8 mouse cellular contexts compared by ENCODE assay signal in genomic region chr16:31429471-31430155, GRCm38 (mm10). TPM values are rescaled to one million over a fixed set of nuclear protein-coding genes. Genes with fewer than 3 reads are reported as not detected.
DNase-seq lines count a peak whose midpoint lies in the region; ATAC-seq lines count a peak whose summit lies in the region.

No protein-coding gene starts in this region.

- peak; percentile 97 for ATAC-seq in forebrain, embryonic 15.5 days (replicated peaks)
- peak; percentile 87 for ATAC-seq in liver, embryonic 16.5 days (ENCODE audit: low read depth)
- peak; percentile 97 for ATAC-seq in neural tube, embryonic 13.5 days (ENCODE audit: low read depth)

- peaks cover 5% of the 10 kb centered on the region; the same call in 1 of the 2 replicates for H3K27me3 ChIP-seq in forebrain, embryonic 15.5 days
- peaks cover 20% of the 10 kb centered on the region for H3K27me3 ChIP-seq in liver, embryonic 16.5 days (ENCODE audit: control insufficient read depth, insufficient read depth, low read depth, low read length)
- peaks cover 14% of the 10 kb centered on the region for H3K27me3 ChIP-seq in neural tube, embryonic 13.5 days

- peak overlapping the region; percentile 83 for H3K4me3 ChIP-seq in forebrain, embryonic 15.5 days
- H3K4me3 ChIP-seq in liver, embryonic 16.5 days (ENCODE audit: low read depth, low read length): peak overlapping the region; percentile 60
- peak overlapping the region; percentile 74 for H3K4me3 ChIP-seq in neural tube, embryonic 13.5 days

- DNase-seq in ES-CJ7 (ENCODE audit: low read depth, low spot score): peak; percentile 94
- DNase-seq in cerebellum, adult 18-20 months: peak; percentile 95 to 99
- peak; percentile 86 to 90 for DNase-seq in heart, postnatal 14 days
- peak; percentile 73 for DNase-seq in large intestine, adult 2 months (ENCODE audit: low read depth, low spot score)
- DNase-seq in telencephalon, adult 2 months (ENCODE audit: low read depth, low spot score): peak; percentile 98

- H3K36me3 ChIP-seq in forebrain, embryonic 15.5 days: no peaks in the 10 kb centered on the region
- H3K36me3 ChIP-seq in liver, embryonic 16.5 days (ENCODE audit: control insufficient read depth, insufficient read depth): no peaks in the 10 kb centered on the region
- no peaks in the 10 kb centered on the region for H3K36me3 ChIP-seq in neural tube, embryonic 13.5 days

- intact Hi-C loops in heart, postnatal 14 days (cut with DNase I): no loop called here

- whole genome bisulfite sequencing in forebrain, embryonic 15.5 days: under 1% methylated on average over 49 of the region's 49 CpGs
- WGBS in large intestine, adult 2 months: under 1% methylated on average over 49 of the region's 49 CpGs
- WGBS in liver, embryonic 16.5 days (ENCODE audit: insufficient replicate concordance): 2% methylated on average over 49 of the region's 49 CpGs
- under 1% methylated on average over 48 of the region's 49 CpGs for WGBS in neural tube, embryonic 13.5 days

- H3K4me1 ChIP-seq in forebrain, embryonic 15.5 days: peaks cover 42% of the 10 kb centered on the region
- peaks cover 48% of the 10 kb centered on the region for H3K4me1 ChIP-seq in liver, embryonic 16.5 days (ENCODE audit: control insufficient read depth, low read depth, low read length)
- peaks cover 46% of the 10 kb centered on the region for H3K4me1 ChIP-seq in neural tube, embryonic 13.5 days (replicated peaks)

- H3K9me3 ChIP-seq in forebrain, embryonic 15.5 days: no peaks in the 10 kb centered on the region
- no peaks in the 10 kb centered on the region for H3K9me3 ChIP-seq in liver, embryonic 16.5 days (replicated peaks; ENCODE audit: control insufficient read depth, low read length)
- no peaks in the 10 kb centered on the region for H3K9me3 ChIP-seq in neural tube, embryonic 13.5 days

- H3K9ac ChIP-seq in forebrain, embryonic 15.5 days (replicated peaks): peak overlapping the region; percentile 90
- peak overlapping the region; percentile 11; the same call in 1 of the 2 replicates for H3K9ac ChIP-seq in liver, embryonic 16.5 days (ENCODE audit: low read depth, low read length)
- H3K9ac ChIP-seq in neural tube, embryonic 13.5 days: peak overlapping the region; percentile 93

- H3K27ac ChIP-seq in forebrain, embryonic 15.5 days (replicated peaks): peak overlapping the region; percentile 94
- H3K27ac ChIP-seq in liver, embryonic 16.5 days (ENCODE audit: low read length): no peak overlapping the region
- peak overlapping the region; percentile 98 for H3K27ac ChIP-seq in neural tube, embryonic 13.5 days (replicated peaks)

- peak overlapping the region; percentile 62 for H3K4me2 ChIP-seq in forebrain, embryonic 15.5 days (replicated peaks)
- H3K4me2 ChIP-seq in liver, embryonic 16.5 days (ENCODE audit: low read depth, low read length): peak overlapping the region; percentile 84
- peak overlapping the region; percentile 77 for H3K4me2 ChIP-seq in neural tube, embryonic 13.5 days

RNA-seq across cellular contexts. Expression of gene Bdh1, which starts 7.5 kb away (rescaled TPM):
- polyA plus RNA-seq in forebrain, embryonic 15.5 days (2015; fragmentation: Nextera tagmentation; extraction: Ambion mirVana): 132 and 144 TPM in 2 replicates
- total RNA-seq in heart, postnatal 14 days (2021): 1 to 10 TPM in 1 of 2 experiments, under 1 TPM in 1; 0.41 to 2.6 TPM
- 156 and 185 TPM in 2 replicates for polyA plus RNA-seq in large intestine, adult 2 months (2012; rRNA removed)
- polyA plus RNA-seq in liver, embryonic 16.5 days (2015; fragmentation: Nextera tagmentation; extraction: Ambion mirVana): 88.4 and 98.4 TPM in 2 replicates
- 88.5 and 93.4 TPM in 2 replicates for polyA plus RNA-seq in neural tube, embryonic 13.5 days (2015; fragmentation: Nextera tagmentation; extraction: Ambion mirVana)

Comparison
In these comparisons a context has a peak if more than half of its experiments do, and no peak if none do; other contexts are left out.
1. H3K9ac ChIP-seq: peak in every context shown above with its lines; median percentile 93 in neural tube, embryonic 13.5 days; 90 in forebrain, embryonic 15.5 days; 11 in liver, embryonic 16.5 days.